Mouse (Mus musculus): ENCODE measurements around the gene Zfp398. TPM values are rescaled to one million over a fixed set of nuclear protein-coding genes. Genes with fewer than 3 reads are reported as not detected.
"Not testable (repeated sequence)": the region's sequence is repeated elsewhere in the genome, so short reads cannot be mapped to it uniquely, and the experiment has no call there.

The Zfp398 gene
- polyA plus RNA-seq, 1 experiment from 2014 or later = 8.6 TPM

- Histone ChIP-seq H3K27ac (replicated peaks) (peak within 1 kb of the TSS; percentile 95), H3K36me3 (replicated peaks) (peaks cover 10% of the 10 kb centered on the region; the same call in 1 of the 2 replicates), H3K9me3 (no peaks in the 10 kb centered on the region), H3K4me1 (peaks cover 10% of the 10 kb centered on the region), H3K4me3 (peak within 1 kb of the TSS; percentile 85), H3K27me3 (replicated peaks; ENCODE audit: low read depth, poor library complexity, severe bottlenecking) (no peaks in the 10 kb centered on the region)
- WGBS = 2% methylated on average over 64 of the region's 64 CpGs
- DNase-seq (ENCODE audit: low spot score) = peak; percentile 95
These were observed 5.1 kb upstream of the Zfp398 start, which contains the start of gene Zfp786 for GRCm38 (mm10) chr6:47830104-47831078. TSS of gene Zfp786 (minus strand) at chr6:47830867.

- no peak overlapping the region for H3K4me3 ChIP-seq
- H3K27ac ChIP-seq (replicated peaks) = no peak overlapping the region
- H3K4me1 ChIP-seq = peaks cover 19% of the 10 kb centered on the region
- WGBS = 80% methylated on average over 1 of the region's 1 CpGs
- no peaks in the 10 kb centered on the region for H3K27me3 ChIP-seq (replicated peaks; ENCODE audit: low read depth, poor library complexity, severe bottlenecking)
- H3K36me3 ChIP-seq (replicated peaks) = no peaks in the 10 kb centered on the region
- DNase-seq (ENCODE audit: low spot score) = no peak
- no peaks in the 10 kb centered on the region for H3K9me3 ChIP-seq
These were observed 3.2 kb upstream of the Zfp398 start for GRCm38 (mm10) chr6:47832220-47832619.

GRCm38 (mm10) chr6:47835984-47836521 is 592 bp downstream of the Zfp398 start:
- no peaks in the 10 kb centered on the region for H3K9me3 ChIP-seq
- no peaks in the 10 kb centered on the region for H3K27me3 ChIP-seq (replicated peaks; ENCODE audit: low read depth, poor library complexity, severe bottlenecking)
- peaks cover 10% of the 10 kb centered on the region for H3K4me1 ChIP-seq
- peaks cover 10% of the 10 kb centered on the region for H3K36me3 ChIP-seq (replicated peaks)
- peak overlapping the region; percentile 75 for H3K4me3 ChIP-seq
- WGBS = under 1% methylated on average over 49 of the region's 49 CpGs
- peak overlapping the region; percentile 88 for H3K27ac ChIP-seq (replicated peaks)
- DNase-seq (ENCODE audit: low spot score) = peak; percentile 72

- Histone ChIP-seq H3K27me3 (replicated peaks; ENCODE audit: low read depth, poor library complexity, severe bottlenecking) (no peaks in the 10 kb centered on the region), H3K9me3 (no peaks in the 10 kb centered on the region), H3K4me1 (peaks cover 10% of the 10 kb centered on the region), H3K36me3 (replicated peaks) (peaks cover 10% of the 10 kb centered on the region), H3K4me3 (no peak overlapping the region), H3K27ac (replicated peaks) (no peak overlapping the region)
- DNase-seq (ENCODE audit: low spot score) = no peak
- WGBS = 89% methylated on average over 2 of the region's 2 CpGs
These were observed 2.2 kb downstream of the Zfp398 start for GRCm38 (mm10) chr6:47837630-47838029.

- Histone ChIP-seq H3K9me3 (no peaks in the 10 kb centered on the region), H3K4me3 (no peak overlapping the region), H3K27ac (replicated peaks) (no peak overlapping the region), H3K36me3 (replicated peaks) (peaks cover 10% of the 10 kb centered on the region), H3K27me3 (replicated peaks; ENCODE audit: low read depth, poor library complexity, severe bottlenecking) (no peaks in the 10 kb centered on the region), H3K4me1 (peaks cover 7% of the 10 kb centered on the region)
- no peak for DNase-seq (ENCODE audit: low spot score)
- WGBS = 89% methylated on average over 1 of the region's 1 CpGs
These were observed 5.6 kb downstream of the Zfp398 start for GRCm38 (mm10) chr6:47841077-47841476.

GRCm38 (mm10) chr6:47841831-47842230 is 6.4 kb downstream of the Zfp398 start:
- no peak for DNase-seq (ENCODE audit: low spot score)
- no peak overlapping the region for H3K27ac ChIP-seq (replicated peaks)
- peaks cover 15% of the 10 kb centered on the region for H3K36me3 ChIP-seq (replicated peaks)
- no peaks in the 10 kb centered on the region for H3K9me3 ChIP-seq
- WGBS = 93% methylated on average over 2 of the region's 2 CpGs
- H3K27me3 ChIP-seq (replicated peaks; ENCODE audit: low read depth, poor library complexity, severe bottlenecking) = no peaks in the 10 kb centered on the region
- no peaks in the 10 kb centered on the region for H3K4me1 ChIP-seq
- H3K4me3 ChIP-seq = no peak overlapping the region

- no peaks in the 10 kb centered on the region for H3K27me3 ChIP-seq (replicated peaks; ENCODE audit: low read depth, poor library complexity, severe bottlenecking)
- no peak overlapping the region for H3K4me3 ChIP-seq
- 88% methylated on average over 1 of the region's 1 CpGs for WGBS
These were observed 6.9 kb downstream of the Zfp398 start for GRCm38 (mm10) chr6:47842337-47842736.

GRCm38 (mm10) chr6:47845779-47846178 is 10.3 kb downstream of the Zfp398 start:
- H3K4me3 ChIP-seq = no peak overlapping the region
- H3K27me3 ChIP-seq (replicated peaks; ENCODE audit: low read depth, poor library complexity, severe bottlenecking) = no peaks in the 10 kb centered on the region
- no peak overlapping the region for H3K27ac ChIP-seq (replicated peaks)
- H3K4me1 ChIP-seq = no peaks in the 10 kb centered on the region
- H3K9me3 ChIP-seq = no peaks in the 10 kb centered on the region
- no peak for DNase-seq (ENCODE audit: low spot score)
- H3K36me3 ChIP-seq (replicated peaks) = peaks cover 9% of the 10 kb centered on the region

More at GRCm38 (mm10) chr6:47842337-47842736, 6.9 kb downstream of the Zfp398 start:
- Histone ChIP-seq H3K4me1 (no peaks in the 10 kb centered on the region), H3K27ac (replicated peaks) (no peak overlapping the region), H3K9me3 (no peaks in the 10 kb centered on the region), H3K36me3 (replicated peaks) (peaks cover 17% of the 10 kb centered on the region)
- no peak for DNase-seq (ENCODE audit: low spot score)

- Histone ChIP-seq H3K4me1 (no peaks in the 10 kb centered on the region), H3K27ac (replicated peaks) (no peak overlapping the region), H3K9me3 (no peaks in the 10 kb centered on the region), H3K27me3 (replicated peaks; ENCODE audit: low read depth, poor library complexity, severe bottlenecking) (no peaks in the 10 kb centered on the region), H3K4me3 (no peak overlapping the region), H3K36me3 (replicated peaks) (peaks cover 48% of the 10 kb centered on the region)
- WGBS = 93% methylated on average over 6 of the region's 6 CpGs
- no peak for DNase-seq (ENCODE audit: low spot score)
These were observed 21.8 kb downstream of the Zfp398 start for GRCm38 (mm10) chr6:47857241-47857640.

- H3K4me3 ChIP-seq; H3K27me3 ChIP-seq (replicated peaks; ENCODE audit: low read depth, poor library complexity, severe bottlenecking); H3K4me1 ChIP-seq; H3K27ac ChIP-seq (replicated peaks); H3K9me3 ChIP-seq; DNase-seq (ENCODE audit: low spot score): not testable (repeated sequence)
- 88% methylated on average over 3 of the region's 3 CpGs for WGBS
- peaks cover 53% of the 10 kb centered on the region for H3K36me3 ChIP-seq (replicated peaks)
These were observed 22.3 kb downstream of the Zfp398 start for GRCm38 (mm10) chr6:47857729-47858128.

GRCm38 (mm10) chr6:47872266-47872665 is 36.8 kb downstream of the Zfp398 start:
- Histone ChIP-seq H3K4me3 (no peak overlapping the region), H3K27me3 (replicated peaks; ENCODE audit: low read depth, poor library complexity, severe bottlenecking) (no peaks in the 10 kb centered on the region), H3K9me3 (no peaks in the 10 kb centered on the region), H3K27ac (replicated peaks) (no peak overlapping the region), H3K4me1 (no peaks in the 10 kb centered on the region), H3K36me3 (replicated peaks) (peaks cover 13% of the 10 kb centered on the region)
- WGBS = 89% methylated on average over 5 of the region's 5 CpGs
- no peak for DNase-seq (ENCODE audit: low spot score)

- Histone ChIP-seq H3K27me3 (replicated peaks; ENCODE audit: low read depth, poor library complexity, severe bottlenecking) (no peaks in the 10 kb centered on the region), H3K36me3 (replicated peaks) (peaks cover 29% of the 10 kb centered on the region), H3K27ac (replicated peaks) (peak within 1 kb of the TSS; percentile 98), H3K9me3 (no peaks in the 10 kb centered on the region), H3K4me1 (peaks cover 20% of the 10 kb centered on the region), H3K4me3 (peak within 1 kb of the TSS; percentile 88)
- 4% methylated on average over 9 of the region's 9 CpGs for WGBS
- no peak for DNase-seq (ENCODE audit: low spot score)
These were observed 41.6 kb downstream of the Zfp398 start, which contains the start of gene Zfp282 for GRCm38 (mm10) chr6:47877058-47877457. TSS of gene Zfp282 (plus strand) at chr6:47877204.

Data from embryonic facial prominence, embryonic 10.5 days (tissue).